Mouse (Mus musculus): Measurements from ENCODE around the gene Uts2. TPM values are rescaled to one million over a fixed set of nuclear protein-coding genes. Genes with fewer than 3 reads are reported as not detected.

The Uts2 gene
- not detected in 2 replicates for polyA plus RNA-seq (2016; fragmentation: Nextera tagmentation; extraction: Ambion mirVana)

GRCm38 (mm10) chr4:150996797-150997196 is at the start of gene Uts2:
Gene Uts2, plus strand, starts transcription at chr4:150997097.
- Histone ChIP-seq H3K27ac (no peak within 1 kb of the TSS), H3K27me3 (ENCODE audit: poor library complexity, severe bottlenecking) (no peaks in the 10 kb centered on the region), H3K36me3 (replicated peaks) (no peaks in the 10 kb centered on the region), H3K9me3 (no peaks in the 10 kb centered on the region), H3K4me1 (peaks cover 17% of the 10 kb centered on the region), H3K4me3 (no peak within 1 kb of the TSS)
- no peak for DNase-seq (ENCODE audit: extremely low spot score, low spot score)
- 92% methylated on average over 7 of the region's 7 CpGs for WGBS

GRCm38 (mm10) chr4:150950972-150951371 is 45.9 kb upstream of the Uts2 start:
- no peak for DNase-seq (ENCODE audit: extremely low spot score, low spot score)
- no peak overlapping the region for H3K4me3 ChIP-seq
- 88% methylated on average over 10 of the region's 10 CpGs for WGBS
- H3K36me3 ChIP-seq (replicated peaks), result no peaks in the 10 kb centered on the region
- no peak overlapping the region for H3K27ac ChIP-seq
- H3K4me1 ChIP-seq, result no peaks in the 10 kb centered on the region
- H3K27me3 ChIP-seq (ENCODE audit: poor library complexity, severe bottlenecking), result no peaks in the 10 kb centered on the region
- H3K9me3 ChIP-seq, result no peaks in the 10 kb centered on the region

- Histone ChIP-seq H3K9me3 (no peaks in the 10 kb centered on the region), H3K27ac (no peak overlapping the region), H3K27me3 (ENCODE audit: poor library complexity, severe bottlenecking) (no peaks in the 10 kb centered on the region), H3K36me3 (replicated peaks) (no peaks in the 10 kb centered on the region), H3K4me3 (no peak overlapping the region), H3K4me1 (no peaks in the 10 kb centered on the region)
- DNase-seq (ENCODE audit: extremely low spot score, low spot score), result no peak
- WGBS, result 89% methylated on average over 13 of the region's 13 CpGs
Measured at GRCm38 (mm10) chr4:150956369-150957105, 40.4 kb upstream of the Uts2 start.

DNA sequence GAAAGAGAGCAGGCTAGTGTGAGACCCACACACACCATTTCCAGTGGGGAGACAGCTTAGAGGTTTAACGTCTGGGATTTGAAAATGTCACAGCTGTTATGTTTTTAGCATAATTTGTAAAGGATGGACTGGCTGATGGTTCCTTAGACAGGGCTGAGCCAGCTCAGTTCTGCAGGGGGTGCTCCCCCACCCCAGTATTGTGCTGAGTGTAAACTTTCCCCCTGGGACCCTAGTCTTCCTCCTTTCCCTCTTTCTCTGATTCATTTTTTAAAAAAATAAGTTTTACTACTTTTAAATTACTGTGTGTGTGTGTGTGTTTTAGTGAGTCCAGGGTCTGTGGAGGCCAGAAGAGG is 39.8 kb upstream of the Uts2 start:
- H3K27ac ChIP-seq, result no peak overlapping the region
- no peak overlapping the region for H3K4me3 ChIP-seq
- no peak for DNase-seq (ENCODE audit: extremely low spot score, low spot score)
- H3K4me1 ChIP-seq, result no peaks in the 10 kb centered on the region
- no peaks in the 10 kb centered on the region for H3K36me3 ChIP-seq (replicated peaks)
- WGBS, result 76% methylated on average over 1 of the region's 1 CpGs
- no peaks in the 10 kb centered on the region for H3K27me3 ChIP-seq (ENCODE audit: poor library complexity, severe bottlenecking)
- H3K9me3 ChIP-seq, result no peaks in the 10 kb centered on the region

DNA sequence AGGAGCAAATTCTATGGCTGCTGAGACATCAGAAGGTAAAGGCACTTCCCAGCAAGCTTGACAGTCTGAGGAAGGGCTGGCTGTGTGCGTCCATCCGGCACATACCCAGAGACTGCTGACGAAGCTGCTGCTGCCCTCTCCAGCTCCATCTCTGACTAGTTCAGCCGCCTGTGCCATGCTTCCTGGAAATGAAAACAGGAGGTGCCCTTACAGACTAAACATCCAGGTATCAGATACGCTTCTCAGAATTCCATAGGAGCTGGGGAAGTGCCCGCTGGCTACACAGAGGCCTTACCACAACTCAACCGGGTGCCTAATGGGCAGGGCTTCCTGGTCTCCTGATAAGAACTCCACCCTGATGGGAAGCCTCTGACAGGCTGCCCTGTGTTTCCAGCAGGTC is 38.4 kb upstream of the Uts2 start:
- Histone ChIP-seq H3K27me3 (ENCODE audit: poor library complexity, severe bottlenecking) (no peaks in the 10 kb centered on the region), H3K9me3 (no peaks in the 10 kb centered on the region), H3K36me3 (replicated peaks) (no peaks in the 10 kb centered on the region), H3K27ac (no peak overlapping the region), H3K4me3 (no peak overlapping the region), H3K4me1 (no peaks in the 10 kb centered on the region)
- WGBS, result 86% methylated on average over 7 of the region's 7 CpGs
- no peak for DNase-seq (ENCODE audit: extremely low spot score, low spot score)

- Histone ChIP-seq H3K36me3 (replicated peaks) (no peaks in the 10 kb centered on the region), H3K27me3 (ENCODE audit: poor library complexity, severe bottlenecking) (no peaks in the 10 kb centered on the region), H3K9me3 (no peaks in the 10 kb centered on the region), H3K27ac (no peak overlapping the region), H3K4me3 (no peak overlapping the region), H3K4me1 (peaks cover 5% of the 10 kb centered on the region)
- WGBS, result 79% methylated on average over 6 of the region's 6 CpGs
- no peak for DNase-seq (ENCODE audit: extremely low spot score, low spot score)
Measured at GRCm38 (mm10) chr4:150962231-150962630, 34.7 kb upstream of the Uts2 start.

GRCm38 (mm10) chr4:150963711-150964110 is 33.2 kb upstream of the Uts2 start:
- DNase-seq (ENCODE audit: extremely low spot score, low spot score), result no peak
- Histone ChIP-seq H3K9me3 (no peaks in the 10 kb centered on the region), H3K27ac (no peak overlapping the region), H3K4me3 (no peak overlapping the region), H3K36me3 (replicated peaks) (no peaks in the 10 kb centered on the region), H3K27me3 (ENCODE audit: poor library complexity, severe bottlenecking) (no peaks in the 10 kb centered on the region), H3K4me1 (peaks cover 5% of the 10 kb centered on the region)
- 72% methylated on average over 2 of the region's 2 CpGs for WGBS

- Histone ChIP-seq H3K27ac (no peak overlapping the region), H3K36me3 (replicated peaks) (no peaks in the 10 kb centered on the region), H3K9me3 (no peaks in the 10 kb centered on the region), H3K4me1 (peaks cover 5% of the 10 kb centered on the region), H3K27me3 (ENCODE audit: poor library complexity, severe bottlenecking) (no peaks in the 10 kb centered on the region), H3K4me3 (peak overlapping the region; percentile 31)
- WGBS, result 17% methylated on average over 25 of the region's 25 CpGs
- DNase-seq (ENCODE audit: extremely low spot score, low spot score), result peak; percentile 75
Measured at GRCm38 (mm10) chr4:150964635-150965554, 32.0 kb upstream of the Uts2 start.

DNA sequence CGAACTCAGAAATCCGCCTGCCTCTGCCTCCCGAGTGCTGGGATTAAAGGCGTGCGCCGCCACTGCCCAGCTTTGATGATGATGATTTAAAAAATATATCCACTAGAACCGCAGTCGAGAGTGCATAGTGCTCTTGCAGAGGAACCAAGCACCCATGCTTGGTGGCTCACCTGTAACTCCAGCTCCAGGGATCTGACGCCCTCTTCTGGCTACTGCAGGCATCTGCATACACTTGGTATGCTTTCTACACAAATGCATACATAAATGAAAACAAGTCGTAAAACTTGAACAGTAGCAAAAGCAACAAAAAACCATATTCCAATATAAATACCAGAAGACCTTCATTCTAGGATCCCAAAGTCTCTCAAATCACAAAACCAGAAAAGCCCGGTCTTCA is 31.3 kb upstream of the Uts2 start:
- Histone ChIP-seq H3K4me1 (peaks cover 5% of the 10 kb centered on the region), H3K9me3 (no peaks in the 10 kb centered on the region), H3K27me3 (ENCODE audit: poor library complexity, severe bottlenecking) (no peaks in the 10 kb centered on the region), H3K36me3 (replicated peaks) (no peaks in the 10 kb centered on the region), H3K4me3 (no peak overlapping the region), H3K27ac (no peak overlapping the region)
- WGBS, result 71% methylated on average over 11 of the region's 11 CpGs
- DNase-seq (ENCODE audit: extremely low spot score, low spot score), result no peak

DNA sequence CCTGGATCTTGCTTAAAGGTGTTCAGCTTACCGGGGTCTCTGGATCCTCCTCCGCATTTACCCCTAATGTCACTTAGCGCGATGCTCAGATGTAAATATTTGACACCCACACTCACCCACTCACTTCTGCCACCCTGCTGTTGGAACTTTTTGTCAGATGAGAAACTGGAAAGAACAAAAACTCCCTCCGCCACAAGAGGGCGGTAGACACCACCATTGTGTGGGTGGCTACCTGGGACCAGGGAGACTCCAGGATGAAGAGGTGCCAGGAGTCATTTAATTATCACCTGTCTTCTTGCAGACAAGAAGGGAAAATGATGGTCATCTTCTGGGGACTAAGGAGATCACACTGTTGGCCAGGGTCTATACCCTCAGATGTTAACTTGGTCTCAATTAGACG is 30.3 kb upstream of the Uts2 start:
- Histone ChIP-seq H3K27ac (no peak overlapping the region), H3K36me3 (replicated peaks) (no peaks in the 10 kb centered on the region), H3K4me1 (peaks cover 5% of the 10 kb centered on the region), H3K9me3 (no peaks in the 10 kb centered on the region), H3K4me3 (no peak overlapping the region), H3K27me3 (ENCODE audit: poor library complexity, severe bottlenecking) (no peaks in the 10 kb centered on the region)
- WGBS, result 22% methylated on average over 7 of the region's 7 CpGs
- peak; percentile 44 for DNase-seq (ENCODE audit: extremely low spot score, low spot score)

- no peak overlapping the region for H3K27ac ChIP-seq
- no peak for DNase-seq (ENCODE audit: extremely low spot score, low spot score)
- H3K4me1 ChIP-seq, result peaks cover 5% of the 10 kb centered on the region
- 90% methylated on average over 8 of the region's 8 CpGs for WGBS
- no peaks in the 10 kb centered on the region for H3K27me3 ChIP-seq (ENCODE audit: poor library complexity, severe bottlenecking)
- H3K36me3 ChIP-seq (replicated peaks), result no peaks in the 10 kb centered on the region
- no peaks in the 10 kb centered on the region for H3K9me3 ChIP-seq
- no peak overlapping the region for H3K4me3 ChIP-seq
Measured at GRCm38 (mm10) chr4:150968956-150969355, 27.9 kb upstream of the Uts2 start.

DNA sequence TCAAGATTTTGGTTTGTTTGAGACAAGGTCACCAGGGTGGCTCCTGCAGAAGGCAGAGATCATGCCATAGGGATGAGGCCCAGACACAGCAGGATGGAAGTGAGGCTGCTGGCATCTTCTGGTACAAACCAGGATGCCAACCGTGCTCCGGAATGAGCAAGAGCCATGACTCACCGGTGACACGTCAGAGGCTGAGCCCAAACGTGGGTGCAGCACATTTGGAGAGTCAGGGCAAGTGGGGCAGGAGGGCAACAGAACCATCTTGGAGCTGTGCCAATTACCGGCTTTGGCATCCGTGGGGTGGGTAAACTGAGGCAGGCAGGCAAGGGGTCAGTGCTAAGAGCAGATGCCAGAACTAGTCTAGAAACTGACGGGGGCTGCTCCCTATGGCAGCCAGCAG is 23.6 kb upstream of the Uts2 start:
- 83% methylated on average over 8 of the region's 8 CpGs for WGBS
- Histone ChIP-seq H3K27ac (no peak overlapping the region), H3K36me3 (replicated peaks) (no peaks in the 10 kb centered on the region), H3K9me3 (no peaks in the 10 kb centered on the region), H3K4me1 (no peaks in the 10 kb centered on the region), H3K4me3 (no peak overlapping the region), H3K27me3 (ENCODE audit: poor library complexity, severe bottlenecking) (no peaks in the 10 kb centered on the region)
- DNase-seq (ENCODE audit: extremely low spot score, low spot score), result no peak

- Histone ChIP-seq H3K36me3 (replicated peaks) (no peaks in the 10 kb centered on the region), H3K9me3 (no peaks in the 10 kb centered on the region), H3K4me1 (no peaks in the 10 kb centered on the region), H3K27ac (no peak overlapping the region), H3K4me3 (no peak overlapping the region), H3K27me3 (ENCODE audit: poor library complexity, severe bottlenecking) (no peaks in the 10 kb centered on the region)
- DNase-seq (ENCODE audit: extremely low spot score, low spot score), result no peak
- WGBS, result 38% methylated on average over 1 of the region's 1 CpGs
Measured at GRCm38 (mm10) chr4:150975145-150975544, 21.8 kb upstream of the Uts2 start.
